In the genomic region with DNA sequence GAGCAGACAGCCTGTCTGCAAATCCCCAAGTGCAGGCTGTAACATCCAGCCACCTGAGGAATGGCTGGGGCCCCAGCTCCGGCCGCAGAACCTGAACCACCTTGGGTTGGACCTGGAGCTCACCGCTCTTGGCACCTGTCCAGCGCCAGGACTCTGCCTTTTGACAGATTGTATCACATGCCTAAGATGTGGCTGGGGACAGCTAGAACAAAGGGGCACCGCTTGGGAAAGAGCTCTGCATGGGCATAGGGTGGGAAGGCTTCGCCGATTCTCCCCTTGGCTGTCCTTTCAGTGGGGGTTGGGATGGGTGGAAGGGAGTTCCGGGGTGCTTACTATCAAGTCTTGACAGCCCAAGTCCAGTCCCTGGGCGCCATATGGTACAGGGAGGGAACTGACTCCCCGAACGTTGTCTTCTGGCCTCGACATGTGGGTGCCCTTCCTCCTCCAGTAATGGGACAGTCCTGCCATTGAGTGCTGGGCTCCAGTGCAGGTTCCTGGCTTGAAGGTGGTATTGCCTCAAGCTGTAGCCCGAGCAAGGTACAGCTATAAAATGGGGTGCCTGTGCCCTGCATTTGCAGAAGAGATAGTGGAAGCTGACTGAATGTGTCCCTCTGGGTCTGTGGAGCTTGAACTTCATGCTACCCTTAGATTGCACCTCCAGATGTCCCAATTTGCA, we compare ENCODE assay signal across 1 mouse cellular context.
TF ChIP-seq lines count a peak whose summit lies in the region.

No protein-coding gene starts in this region.

TF ChIP-seq in CH12.LX, 34 proteins besides CTCF, POLR2A, EP300 and RAD21:
- TF ChIP-seq IRF4 (IDR thresholded peaks at IDR 0.05; ENCODE audit: low read depth, low read length) (no peak), USF1 (IDR thresholded peaks at IDR 0.05; ENCODE audit: low read depth, low read length) (no peak), SMC3 (IDR thresholded peaks at IDR 0.05; ENCODE audit: low read depth, low read length) (no peak), JUND (conservative IDR thresholded peaks at IDR 0.05; ENCODE audit: low read depth, low read length) (no peak), RCOR1 (conservative IDR thresholded peaks at IDR 0.05; ENCODE audit: low read depth, low read length) (no peak), NELFE (IDR thresholded peaks at IDR 0.05; ENCODE audit: low read depth, low read length) (no peak), ELF1 (IDR thresholded peaks at IDR 0.05; ENCODE audit: low read depth, low read length) (no peak), PAX5 (IDR thresholded peaks at IDR 0.05; ENCODE audit: low read length) (no peak), TBP (conservative IDR thresholded peaks at IDR 0.05; ENCODE audit: low read depth, low read length) (no peak), ZNF384 (IDR thresholded peaks at IDR 0.05; ENCODE audit: low read depth, low read length) (no peak), KAT2A (IDR thresholded peaks at IDR 0.05; ENCODE audit: insufficient replicate concordance, low read length) (no peak), ZC3H11A (IDR thresholded peaks at IDR 0.05; ENCODE audit: low read depth, low read length) (no peak), CHD1 (IDR thresholded peaks at IDR 0.05; ENCODE audit: low read depth, low read length) (no peak)
TF ChIP-seq in CH12.LX: peak in this region for 0.
